Mouse (Mus musculus) heart, postnatal 0 days (tissue): ENCODE results near the gene Tbc1d16.

ENCODE experiments used
- CTCF ChIP-seq: IDR thresholded peaks from 2 replicates; pipeline ENCODE4 v1.5.1; 2016; ENCODE audit warnings: antibody characterized with exemption, control low read depth, low read depth
- EP300 ChIP-seq: IDR thresholded peaks from 2 replicates; pipeline ENCODE4 v1.6.1; 2016; ENCODE audit warnings: antibody characterized with exemption, low read depth

- TF ChIP-seq EP300 = no peak
- peak; percentile 73 for TF ChIP-seq CTCF
These were observed 102.1 kb downstream of the Tbc1d16 start for GRCm38 (mm10) chr11:119125929-119126861.
